Mouse (Mus musculus) bone marrow macrophage, adult 2 months (primary cell): ENCODE data around the gene Cacnb2. TPM values are rescaled to one million over a fixed set of nuclear protein-coding genes. Genes with fewer than 3 reads are reported as not detected.

Experiments used
- H3K27ac ChIP-seq: 2 replicates; pipeline ENCODE4 v1.5.1; 2012; ENCODE audit warnings: low read depth, low read length; ENCODE audit not compliant: insufficient read depth
- H3K4me1 ChIP-seq: 2 replicates; pipeline ENCODE4 v1.6.1; 2012; ENCODE audit warnings: low read length; ENCODE audit not compliant: control insufficient read depth, insufficient read depth
- H3K4me3 ChIP-seq: 2 replicates; pipeline ENCODE4 v1.5.1; 2012; ENCODE audit warnings: mild to moderate bottlenecking, low read length, moderate library complexity; ENCODE audit not compliant: insufficient read depth
- CTCF ChIP-seq: IDR thresholded peaks from 2 replicates; pipeline ENCODE4 v1.5.1; 2012; ENCODE audit warnings: low read depth, mild to moderate bottlenecking, low read length, moderate library complexity
- POLR2A ChIP-seq: IDR thresholded peaks from 2 replicates; pipeline ENCODE4 v1.6.1; 2012; ENCODE audit warnings: mild to moderate bottlenecking, low read depth, low read length, borderline replicate concordance
- polyA plus RNA-seq: library from polyadenylated mRNA; stranded (reverse); fragments of >200 nt; gene quantifications from 2 replicates; pipeline ENCODE4 v1.2.4, GENCODE M21; 2012; ENCODE audit not compliant: missing spikeins, insufficient read depth, insufficient read length

Gene Cacnb2
- polyA plus RNA-seq, 1 experiment, result 0.23 TPM

GRCm38 (mm10) chr2:14878953-14879352 is 276.1 kb downstream of the Cacnb2 start:
- Histone ChIP-seq H3K4me1 (no peaks in the 10 kb centered on the region), H3K4me3 (no peak overlapping the region), H3K27ac (no peak overlapping the region)
- TF ChIP-seq CTCF (no peak), POLR2A (no peak)

- Histone ChIP-seq H3K4me1 (no peaks in the 10 kb centered on the region), H3K27ac (no peak overlapping the region), H3K4me3 (no peak overlapping the region)
- no peak for TF ChIP-seq CTCF
- TF ChIP-seq POLR2A, result no peak
Observed at GRCm38 (mm10) chr2:14883460-14883859, 280.6 kb downstream of the Cacnb2 start.

GRCm38 (mm10) chr2:14888406-14889195 is 285.7 kb downstream of the Cacnb2 start:
- H3K27ac ChIP-seq, result no peak overlapping the region
- H3K4me3 ChIP-seq, result no peak overlapping the region
- no peaks in the 10 kb centered on the region for H3K4me1 ChIP-seq
- no peak for TF ChIP-seq CTCF
- no peak for TF ChIP-seq POLR2A

- no peak overlapping the region for H3K27ac ChIP-seq
- no peak overlapping the region for H3K4me3 ChIP-seq
- TF ChIP-seq POLR2A (no peak), CTCF (no peak)
- no peaks in the 10 kb centered on the region for H3K4me1 ChIP-seq
Observed at GRCm38 (mm10) chr2:14903837-14904236, 300.9 kb downstream of the Cacnb2 start.

GRCm38 (mm10) chr2:14904865-14905264 is 302.0 kb downstream of the Cacnb2 start:
- H3K4me3 ChIP-seq, result no peak overlapping the region
- TF ChIP-seq CTCF, result no peak
- no peak for TF ChIP-seq POLR2A
- no peak overlapping the region for H3K27ac ChIP-seq
- H3K4me1 ChIP-seq, result no peaks in the 10 kb centered on the region

- Histone ChIP-seq H3K4me1 (no peaks in the 10 kb centered on the region), H3K4me3 (no peak overlapping the region), H3K27ac (no peak overlapping the region)
- TF ChIP-seq CTCF (no peak), POLR2A (no peak)
Observed at GRCm38 (mm10) chr2:14907124-14907925, 304.4 kb downstream of the Cacnb2 start.

- no peaks in the 10 kb centered on the region for H3K4me1 ChIP-seq
- H3K27ac ChIP-seq, result no peak overlapping the region
- no peak overlapping the region for H3K4me3 ChIP-seq
- no peak for TF ChIP-seq CTCF
- no peak for TF ChIP-seq POLR2A
Observed at GRCm38 (mm10) chr2:14917585-14918247, 314.8 kb downstream of the Cacnb2 start.

GRCm38 (mm10) chr2:14929866-14930265 is 327.0 kb downstream of the Cacnb2 start:
- Histone ChIP-seq H3K4me3 (no peak overlapping the region), H3K4me1 (no peaks in the 10 kb centered on the region), H3K27ac (no peak overlapping the region)
- TF ChIP-seq CTCF (no peak), POLR2A (no peak)

GRCm38 (mm10) chr2:14931968-14932367 is 329.1 kb downstream of the Cacnb2 start:
- TF ChIP-seq CTCF, result no peak
- TF ChIP-seq POLR2A, result no peak
- H3K27ac ChIP-seq, result no peak overlapping the region
- H3K4me1 ChIP-seq, result no peaks in the 10 kb centered on the region
- H3K4me3 ChIP-seq, result no peak overlapping the region

- no peak overlapping the region for H3K27ac ChIP-seq
- H3K4me3 ChIP-seq, result no peak overlapping the region
- no peak for TF ChIP-seq POLR2A
- no peak for TF ChIP-seq CTCF
- no peaks in the 10 kb centered on the region for H3K4me1 ChIP-seq
Observed at GRCm38 (mm10) chr2:14936492-14936891, 333.6 kb downstream of the Cacnb2 start.
